ENCODE assay signal across 13 mouse cellular contexts in genomic region chr10:44427426-44427825, GRCm38 (mm10).
A peak's percentile ranks its signal among the peaks of the same experiment; 100 is the strongest.
DNase-seq lines count a peak whose midpoint lies in the region; ATAC-seq and TF ChIP-seq lines count a peak whose summit lies in the region.
"Had no signal": no experiment of that assay in that cellular context is flagged by ENCODE, and none has a peak within 500 bp of the region (broad histone marks: within the 10 kb centered on the region; RNA-seq: fewer than 3 reads in every experiment).

No protein-coding gene starts in this region.

- H3K36me3 ChIP-seq in kidney, adult 2 months (ENCODE audit: control insufficient read depth, insufficient read depth, low read length) = no peaks in the 10 kb centered on the region
- H3K36me3 ChIP-seq in ES-Bruce4 (ENCODE audit: control insufficient read depth, insufficient read depth, low read length, poor library complexity, severe bottlenecking) = no peaks in the 10 kb centered on the region
- H3K36me3 ChIP-seq in embryonic facial prominence, embryonic 15.5 days = no peaks in the 10 kb centered on the region
- H3K36me3 ChIP-seq: embryonic facial prominence, embryonic 13.5 days; liver, embryonic 15.5 days had no signal

- WGBS in kidney, adult 2 months = 44% methylated on average over 11 of the region's 11 CpGs
- WGBS in embryonic facial prominence, embryonic 15.5 days = 85% methylated on average over 11 of the region's 11 CpGs

- ATAC-seq in embryonic facial prominence, embryonic 15.5 days (ENCODE audit: insufficient number of reproducible peaks, low FRiP score, low TSS enrichment, low read depth) = no peak
- ATAC-seq in megakaryocyte-erythroid progenitor cell, adult 5-6 weeks (replicated peaks; ENCODE audit: low FRiP score, low TSS enrichment, poor library complexity, severe bottlenecking) = peak; percentile 80
- ATAC-seq: forebrain, postnatal 0 days had no signal

- no peaks in the 10 kb centered on the region for H3K9me3 ChIP-seq in ES-Bruce4 (replicated peaks; ENCODE audit: control insufficient read depth, insufficient read depth, low read length, poor library complexity, severe bottlenecking)
- H3K9me3 ChIP-seq in embryonic facial prominence, embryonic 15.5 days (replicated peaks) = no peaks in the 10 kb centered on the region
- H3K9me3 ChIP-seq: embryonic facial prominence, embryonic 13.5 days; liver, embryonic 15.5 days had no signal

- H3K27ac ChIP-seq in kidney, adult 2 months (ENCODE audit: insufficient read depth, low read depth, low read length) = peak overlapping the region; percentile 80
- peak overlapping the region; percentile 54 for H3K27ac ChIP-seq in ES-Bruce4 (ENCODE audit: insufficient read depth, low read length)
- peak overlapping the region; percentile 5; the same call in 1 of the 2 replicates for H3K27ac ChIP-seq in embryonic facial prominence, embryonic 15.5 days (replicated peaks)
- H3K27ac ChIP-seq: embryonic facial prominence, embryonic 13.5 days; liver, embryonic 15.5 days had no signal

- no peak for TF ChIP-seq CTCF in kidney, adult 2 months (conservative IDR thresholded peaks at IDR 0.05; ENCODE audit: insufficient read depth, insufficient read length, low read depth, low read length)
- no peak for TF ChIP-seq CTCF in ES-Bruce4 (IDR thresholded peaks at IDR 0.05; ENCODE audit: low read depth, low read length)

- no peaks in the 10 kb centered on the region for H3K27me3 ChIP-seq in kidney, adult 2 months (replicated peaks; ENCODE audit: control insufficient read depth, insufficient read depth, low read length)
- no peaks in the 10 kb centered on the region for H3K27me3 ChIP-seq in ES-Bruce4 (ENCODE audit: control insufficient read depth, insufficient read depth, low read length, poor library complexity, severe bottlenecking)
- no peaks in the 10 kb centered on the region for H3K27me3 ChIP-seq in embryonic facial prominence, embryonic 15.5 days
- H3K27me3 ChIP-seq: embryonic facial prominence, embryonic 13.5 days; liver, embryonic 15.5 days had no signal

- no peak overlapping the region for H3K4me2 ChIP-seq in embryonic facial prominence, embryonic 15.5 days (replicated peaks)
- H3K4me2 ChIP-seq: embryonic facial prominence, embryonic 13.5 days; liver, embryonic 15.5 days had no signal

- no peak for TF ChIP-seq POLR2A in kidney, adult 2 months (IDR thresholded peaks at IDR 0.05; ENCODE audit: low read depth, low read length)
- TF ChIP-seq POLR2A in ES-Bruce4 (IDR thresholded peaks at IDR 0.05; ENCODE audit: insufficient read depth, low read length) = no peak

- H3K9ac ChIP-seq in ES-Bruce4 (ENCODE audit: low read depth, poor library complexity, severe bottlenecking) = no peak overlapping the region
- H3K9ac ChIP-seq in embryonic facial prominence, embryonic 15.5 days = no peak overlapping the region
- H3K9ac ChIP-seq: embryonic facial prominence, embryonic 13.5 days; forebrain, postnatal 0 days; liver, embryonic 15.5 days had no signal

- H3K4me1 ChIP-seq in kidney, adult 2 months (ENCODE audit: control insufficient read depth, insufficient read depth, low read length) = peaks cover 7% of the 10 kb centered on the region; the same call in 1 of the 2 replicates
- H3K4me1 ChIP-seq in ES-Bruce4 (ENCODE audit: control insufficient read depth, insufficient read depth, low read length) = peaks cover 9% of the 10 kb centered on the region
- H3K4me1 ChIP-seq in embryonic facial prominence, embryonic 15.5 days = no peaks in the 10 kb centered on the region
- H3K4me1 ChIP-seq: embryonic facial prominence, embryonic 13.5 days; liver, embryonic 15.5 days had no signal

- peak; percentile 62 for DNase-seq in kidney, adult 2 months
- no peak for DNase-seq in kidney, adult 18-20 months
- DNase-seq in thymus, postnatal 25 days = no peak
- DNase-seq in left cerebral cortex, adult 8-10 months (ENCODE audit: low spot score in 2 of 2) = no peak
- DNase-seq: cerebellum, adult 9-11 months; forebrain, postnatal 0 days; heart, postnatal 36 days had no signal

- no peak overlapping the region for H3K4me3 ChIP-seq in kidney, adult 2 months (ENCODE audit: insufficient read depth, low read depth, low read length)
- H3K4me3 ChIP-seq in ES-Bruce4 (ENCODE audit: low read depth, low read length) = no peak overlapping the region
- H3K4me3 ChIP-seq in embryonic facial prominence, embryonic 15.5 days (replicated peaks) = no peak overlapping the region
- H3K4me3 ChIP-seq: embryonic facial prominence, embryonic 13.5 days; liver, embryonic 15.5 days; myocyte had no signal

- no peak for TF ChIP-seq EP300 in ES-Bruce4 (IDR thresholded peaks at IDR 0.05; ENCODE audit: insufficient read depth, low read depth, low read length)

Comparison
In these comparisons a context has a peak if more than half of its experiments do, and no peak if none do; other contexts are left out.
1. H3K27ac ChIP-seq: peak in every context shown above with its lines; median percentile 80 in kidney, adult 2 months; 54 in ES-Bruce4; 5 in embryonic facial prominence, embryonic 15.5 days.